Mouse (Mus musculus) limb, embryonic 11.5 days (tissue): ENCODE data around the gene Zcchc3. TPM values are rescaled to one million over a fixed set of nuclear protein-coding genes. Genes with fewer than 3 reads are reported as not detected.

Source experiments
- ATAC-seq: fragments of 200-750 bp; cut with Nextera tagmentation; 2 replicates; pipeline ENCODE4 v1.8.0; 2017; ENCODE audit warnings: low read depth; ENCODE audit not compliant: insufficient number of reproducible peaks, low FRiP score, low TSS enrichment
- DNase-seq: peaks from one replicate; pipeline ENCODE4 v3.0.0-alpha.2; 2015; ENCODE audit warnings: low spot score
- H3K27ac ChIP-seq: fragments of 300-500 bp; sonication (generic); replicated peaks from 2 replicates; pipeline ENCODE4 v1.5.1; 2014; ENCODE audit warnings: low read depth, mild to moderate bottlenecking, low read length
- H3K27me3 ChIP-seq: fragments of 300-500 bp; sonication (generic); 2 replicates; pipeline ENCODE4 v1.6.1; 2014; ENCODE audit warnings: mild to moderate bottlenecking, low read length, mixed read lengths; ENCODE audit not compliant: control insufficient read depth, insufficient read depth
- H3K36me3 ChIP-seq: fragments of 300-500 bp; sonication (generic); 2 replicates; pipeline ENCODE4 v1.6.1; 2014; ENCODE audit warnings: mild to moderate bottlenecking, low read length, moderate library complexity, mixed read lengths; ENCODE audit not compliant: control insufficient read depth, insufficient read depth
- H3K4me1 ChIP-seq: fragments of 300-500 bp; sonication (generic); 2 replicates; pipeline ENCODE4 v1.6.1; 2014; ENCODE audit warnings: low read length, mixed read lengths; ENCODE audit not compliant: control insufficient read depth, insufficient read depth
- H3K4me2 ChIP-seq: fragments of 300-500 bp; sonication (generic); 2 replicates; pipeline ENCODE4 v1.6.1; 2014; ENCODE audit warnings: low read depth, mild to moderate bottlenecking, moderate library complexity; ENCODE audit not compliant: severe bottlenecking
- H3K4me3 ChIP-seq: fragments of 300-500 bp; sonication (generic); 2 replicates; pipeline ENCODE4 v1.5.1; 2014; ENCODE audit warnings: low read depth, low read length
- H3K9ac ChIP-seq: fragments of 300-500 bp; sonication (generic); 2 replicates; pipeline ENCODE4 v1.6.1; 2014; ENCODE audit warnings: mild to moderate bottlenecking, low read length
- H3K9me3 ChIP-seq: fragments of 300-500 bp; sonication (generic); 2 replicates; pipeline ENCODE4 v1.6.1; 2016; ENCODE audit warnings: low read length; ENCODE audit not compliant: control insufficient read depth
- WGBS: fragments of 180-500 bp; shearing (Covaris S2); extraction: QIAGEN DNeasy Blood & Tissue Kit; methylation state at CpG from one replicate; pipeline ENCODE4 v1.1.7; 2014; 5-methylcytosine and 5-hydroxymethylcytosine counted together
- polyA plus RNA-seq: library from polyadenylated mRNA; unstranded; fragments of >200 nt; fragmentation: Nextera tagmentation; extraction: Ambion mirVana; gene quantifications from 2 replicates; pipeline ENCODE4 v1.2.1, GENCODE M21; 2014

The Zcchc3 gene
- polyA plus RNA-seq, 1 experiment from 2014 or later, result 69.4 TPM

DNA sequence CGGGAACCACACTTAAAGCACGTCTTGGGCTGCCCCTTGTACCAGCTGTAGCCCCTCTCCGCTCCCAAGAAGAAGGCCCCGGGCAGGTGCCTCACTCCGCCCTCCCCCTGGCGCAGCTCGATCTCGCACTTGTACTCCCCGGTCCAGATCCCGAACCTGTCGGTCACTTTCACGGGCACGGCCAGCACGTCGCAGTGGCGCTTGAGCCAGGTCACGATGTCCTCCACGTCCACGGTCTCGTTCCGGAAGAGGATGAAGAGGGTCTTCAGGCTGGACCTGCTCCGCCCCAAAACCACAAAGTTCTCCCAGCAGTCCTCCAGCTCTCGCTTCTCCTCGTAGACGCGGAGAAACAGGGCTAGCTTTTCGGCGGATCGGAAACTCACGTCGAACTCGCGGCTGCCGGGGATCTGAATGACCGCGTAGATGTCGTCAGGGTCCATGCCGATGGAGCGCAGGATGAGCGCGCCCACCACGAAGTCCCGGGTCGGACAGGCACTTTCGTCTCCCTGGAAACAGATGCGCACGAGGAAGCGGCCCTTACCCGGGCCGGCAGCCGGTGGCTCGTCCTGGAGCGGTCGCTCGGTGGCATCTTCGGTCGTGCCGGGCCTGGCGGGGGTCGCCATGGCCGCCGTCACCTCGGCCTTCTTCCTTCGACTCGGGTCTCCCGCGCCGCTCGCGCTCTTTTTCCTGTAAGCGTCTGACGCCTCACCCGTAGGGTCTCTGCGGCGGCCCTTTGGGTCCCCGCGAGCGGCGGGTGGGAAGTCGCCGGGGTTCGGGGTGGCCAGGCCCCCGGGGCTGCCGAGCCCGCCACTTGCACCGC is 852 bp downstream of the Zcchc3 start:
- peaks cover 4% of the 10 kb centered on the region; the same call in 1 of the 2 replicates for H3K9me3 ChIP-seq
- no peaks in the 10 kb centered on the region for H3K27me3 ChIP-seq
- peak overlapping the region; percentile 90 for H3K9ac ChIP-seq
- H3K27ac ChIP-seq, result peak overlapping the region; percentile 85
- H3K36me3 ChIP-seq, result no peaks in the 10 kb centered on the region
- peak overlapping the region; percentile 94 for H3K4me3 ChIP-seq
- ATAC-seq (no peak), DNase-seq (peak; percentile 56)
- peaks cover 28% of the 10 kb centered on the region for H3K4me1 ChIP-seq
- WGBS, result 0% methylated on average over 83 of the region's 86 CpGs
- H3K4me2 ChIP-seq, result peak overlapping the region; percentile 92

DNA sequence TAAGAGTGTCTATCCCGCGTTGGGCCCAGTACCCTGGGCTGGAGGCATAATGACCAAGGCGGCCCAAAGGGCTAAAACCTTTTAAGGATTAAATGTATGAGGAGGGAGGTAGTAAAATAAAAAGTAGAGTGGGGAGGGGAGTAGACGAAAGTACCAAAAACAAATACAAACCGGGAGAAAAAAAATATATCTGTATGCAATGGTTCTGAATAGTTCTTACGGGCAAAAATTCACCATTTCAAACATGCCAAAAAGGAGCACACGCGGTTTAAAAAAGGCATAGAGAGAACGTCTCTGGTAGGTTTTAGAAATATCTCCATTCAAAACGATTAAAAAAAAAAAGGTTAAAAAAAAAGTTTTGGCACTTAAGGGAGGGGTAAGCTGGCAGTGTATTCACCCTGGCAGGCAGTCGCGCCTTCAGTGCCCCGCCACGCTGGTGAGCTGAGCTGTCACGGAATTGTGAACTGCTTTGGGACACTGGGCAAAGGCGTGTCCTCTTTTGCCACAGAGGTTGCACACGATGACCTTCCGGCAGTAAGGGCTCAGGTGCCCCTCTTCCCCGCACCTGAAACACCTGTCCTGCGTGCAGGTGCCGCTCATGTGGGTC is 1.6 kb downstream of the Zcchc3 start:
- no peak for DNase-seq
- Histone ChIP-seq H3K9ac (peak overlapping the region; percentile 90), H3K27ac (peak overlapping the region; percentile 98), H3K36me3 (no peaks in the 10 kb centered on the region), H3K4me3 (peak overlapping the region; percentile 94), H3K4me2 (peak overlapping the region; percentile 92), H3K9me3 (peaks cover 4% of the 10 kb centered on the region; the same call in 1 of the 2 replicates), H3K27me3 (no peaks in the 10 kb centered on the region), H3K4me1 (peaks cover 28% of the 10 kb centered on the region)
- no peak for ATAC-seq
- whole genome bisulfite sequencing, result 3% methylated on average over 21 of the region's 21 CpGs

- Histone ChIP-seq H3K9me3 (peaks cover 4% of the 10 kb centered on the region; the same call in 1 of the 2 replicates), H3K36me3 (no peaks in the 10 kb centered on the region), H3K4me3 (peak overlapping the region; percentile 94), H3K27me3 (no peaks in the 10 kb centered on the region), H3K27ac (peak overlapping the region; percentile 98), H3K9ac (peak overlapping the region; percentile 77), H3K4me1 (peaks cover 28% of the 10 kb centered on the region), H3K4me2 (peak overlapping the region; percentile 92)
- ATAC-seq (no peak), DNase-seq (no peak)
- 4% methylated on average over 15 of the region's 15 CpGs for WGBS
Observed at GRCm38 (mm10) chr2:152412526-152413157, 2.2 kb downstream of the Zcchc3 start.

DNA sequence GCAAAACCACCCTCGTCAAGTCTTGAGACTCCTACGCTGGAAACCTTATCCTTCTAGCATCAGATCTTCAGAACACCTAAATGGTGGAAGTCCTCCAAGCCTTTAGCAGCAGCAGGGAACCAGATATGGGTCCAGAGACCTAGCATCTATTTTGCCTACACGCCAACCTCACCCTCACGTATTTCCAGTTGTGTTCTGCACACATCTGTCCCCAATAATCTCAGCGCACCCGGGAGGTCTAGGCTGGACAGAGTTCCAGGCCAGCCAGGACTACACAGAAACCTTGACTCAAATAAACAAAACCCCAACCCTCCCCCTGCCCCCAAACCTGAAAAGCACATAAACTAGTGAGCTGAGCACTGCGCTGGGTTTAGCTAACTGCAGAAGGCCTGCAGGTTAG is 3.4 kb downstream of the Zcchc3 start:
- no peak for ATAC-seq
- peak; percentile 70 for DNase-seq
- H3K4me1 ChIP-seq, result peaks cover 30% of the 10 kb centered on the region

DNA sequence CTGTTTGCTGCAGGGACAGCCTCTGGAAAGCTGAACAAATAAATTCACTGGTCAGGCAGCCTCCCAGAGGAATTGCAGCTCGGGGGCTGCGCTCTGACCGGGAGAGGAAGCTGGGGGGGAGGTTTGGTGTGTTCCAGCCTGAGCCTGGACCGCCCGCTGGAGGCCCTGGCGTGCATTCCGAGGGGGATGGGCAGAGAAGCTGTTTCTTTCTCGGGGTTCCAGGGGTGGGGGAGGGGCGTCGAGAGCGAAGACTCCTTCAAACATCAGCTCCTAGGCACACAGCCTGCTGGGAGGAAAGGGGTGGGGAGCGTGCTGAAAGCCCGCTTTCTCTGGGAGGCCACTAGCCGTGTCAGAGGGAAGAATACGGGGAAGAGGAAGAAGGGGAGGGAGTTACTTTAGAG is 3.9 kb downstream of the Zcchc3 start:
- no peaks in the 10 kb centered on the region for H3K9me3 ChIP-seq
- ATAC-seq (peak; percentile 83), DNase-seq (peak; percentile 94)
- H3K4me2 ChIP-seq, result peak overlapping the region; percentile 92
- peaks cover 32% of the 10 kb centered on the region for H3K4me1 ChIP-seq
- peak overlapping the region; percentile 94 for H3K4me3 ChIP-seq
- peak overlapping the region; percentile 98 for H3K27ac ChIP-seq
- no peaks in the 10 kb centered on the region for H3K27me3 ChIP-seq
- H3K9ac ChIP-seq, result peak overlapping the region; percentile 56
- 1% methylated on average over 15 of the region's 15 CpGs for WGBS
- no peaks in the 10 kb centered on the region for H3K36me3 ChIP-seq

More for the DNA sequence above, 3.4 kb downstream of the Zcchc3 start:
- H3K4me3 ChIP-seq, result peak overlapping the region; percentile 94
- no peaks in the 10 kb centered on the region for H3K36me3 ChIP-seq
- no peaks in the 10 kb centered on the region for H3K27me3 ChIP-seq
- peak overlapping the region; percentile 56 for H3K9ac ChIP-seq
- H3K4me2 ChIP-seq, result peak overlapping the region; percentile 92
- H3K9me3 ChIP-seq, result peaks cover 4% of the 10 kb centered on the region; the same call in 1 of the 2 replicates
- under 1% methylated on average over 7 of the region's 7 CpGs for WGBS
- H3K27ac ChIP-seq, result peak overlapping the region; percentile 98

- Histone ChIP-seq H3K36me3 (no peaks in the 10 kb centered on the region), H3K27me3 (no peaks in the 10 kb centered on the region), H3K9ac (no peak overlapping the region), H3K4me3 (no peak overlapping the region), H3K4me1 (peaks cover 30% of the 10 kb centered on the region), H3K27ac (peak overlapping the region; percentile 98), H3K4me2 (no peak overlapping the region), H3K9me3 (no peaks in the 10 kb centered on the region)
- ATAC-seq (no peak), DNase-seq (no peak)
- WGBS, result 82% methylated on average over 6 of the region's 6 CpGs
Observed at GRCm38 (mm10) chr2:152409781-152410180, 5.0 kb downstream of the Zcchc3 start.

DNA sequence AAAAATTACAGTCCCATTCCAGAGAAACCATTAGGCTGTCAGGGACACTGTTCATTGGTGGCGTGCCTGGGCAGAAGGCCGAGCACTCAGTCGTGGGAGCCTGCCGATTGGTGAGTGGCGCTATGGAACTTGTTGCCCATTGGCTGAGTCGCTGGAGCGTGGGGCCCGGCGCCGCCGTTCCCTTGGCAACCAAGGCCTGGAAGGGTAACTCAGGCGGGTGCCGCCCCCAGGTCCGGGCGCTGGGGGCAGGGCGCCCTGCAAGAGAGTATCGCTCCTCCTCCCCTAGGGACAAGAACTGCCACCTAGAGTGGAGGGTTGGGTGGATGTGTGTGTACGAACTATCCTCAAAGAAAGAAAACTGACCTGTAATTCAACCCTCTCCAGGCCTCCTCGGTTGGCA is 8.7 kb downstream of the Zcchc3 start:
- peak; percentile 92 for ATAC-seq
- under 1% methylated on average over 19 of the region's 19 CpGs for WGBS
- Histone ChIP-seq H3K9ac (no peak overlapping the region; the same call in 1 of the 2 replicates), H3K9me3 (no peaks in the 10 kb centered on the region), H3K4me3 (peak overlapping the region; percentile 28), H3K4me1 (peaks cover 22% of the 10 kb centered on the region), H3K27ac (peak overlapping the region; percentile 5; the same call in 1 of the 2 replicates), H3K36me3 (no peaks in the 10 kb centered on the region), H3K4me2 (peak overlapping the region; percentile 48), H3K27me3 (no peaks in the 10 kb centered on the region)
- DNase-seq, result peak; percentile 96

- WGBS, result 2% methylated on average over 13 of the region's 13 CpGs
- peak overlapping the region; percentile 72 for H3K9ac ChIP-seq
- ATAC-seq (no peak; the same call in 1 of the 2 replicates), DNase-seq (no peak)
- H3K4me1 ChIP-seq, result peaks cover 15% of the 10 kb centered on the region
- H3K27ac ChIP-seq, result peak overlapping the region; percentile 99
- peak overlapping the region; percentile 58 for H3K4me2 ChIP-seq
- no peaks in the 10 kb centered on the region for H3K27me3 ChIP-seq
- H3K36me3 ChIP-seq, result no peaks in the 10 kb centered on the region
- no peaks in the 10 kb centered on the region for H3K9me3 ChIP-seq
- H3K4me3 ChIP-seq, result peak overlapping the region; percentile 88
Observed at GRCm38 (mm10) chr2:152399122-152399542, 15.7 kb downstream of the Zcchc3 start.
